Mouse (Mus musculus) left cerebral cortex, postnatal 10 days (tissue): ENCODE measurements around the gene Zfp948. TPM values are rescaled to one million over a fixed set of nuclear protein-coding genes. Genes with fewer than 3 reads are reported as not detected.

Experiments used
- DNase-seq, 2 experiments: peaks; one replicate each; pipeline ENCODE4 v3.0.0; 2021 to 2022; ENCODE audit warnings: low spot score in 2 of 2, mixed read lengths in 1 of 2; ENCODE audit errors: extremely low spot score in 1 of 2
- intact Hi-C: fragments of 180-260 bp; cut with DNase I; formaldehyde crosslinking; loops from one replicate; pipeline ENCODE4 v1.15.1; 2025
- total RNA-seq, 2 experiments: library from RNA; stranded (reverse); gene quantifications; 2 replicates each; pipeline ENCODE4 v1.2.3; 2021

The Zfp948 gene
- total RNA-seq = 10 to 100 TPM; 17.1 to 17.6 TPM

DNA sequence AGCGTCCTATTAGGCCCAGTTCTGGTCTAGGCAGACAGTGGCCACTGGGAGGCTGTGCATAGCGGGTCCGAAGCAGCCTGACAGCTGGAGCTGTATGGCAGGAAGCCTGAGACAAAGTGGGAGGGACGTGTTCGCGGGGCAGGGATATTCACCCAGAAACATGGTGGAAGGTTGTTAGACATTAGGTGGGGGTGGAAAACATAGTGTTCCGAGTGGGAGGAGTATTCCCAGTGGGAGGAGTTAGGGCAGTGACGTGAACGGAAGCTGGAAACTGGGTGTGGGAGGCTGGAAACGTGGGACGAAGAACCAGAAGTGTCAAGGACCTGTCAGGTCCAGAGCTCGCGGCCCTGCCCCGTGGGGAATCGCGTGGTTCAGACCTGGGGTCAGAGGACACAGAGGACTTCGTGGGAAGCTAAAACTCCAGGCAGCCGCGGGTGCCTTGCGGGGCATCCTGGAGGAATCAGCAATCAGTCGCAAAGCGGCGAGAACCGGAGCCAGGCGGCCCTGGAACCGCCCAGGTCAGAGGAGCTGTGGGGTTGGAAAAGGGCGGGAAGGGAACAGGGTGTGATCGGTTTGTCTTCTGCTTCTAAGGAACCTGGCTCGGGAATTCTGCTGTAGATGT lies at the start of gene Zfp948:
TSS of gene Zfp948 (plus strand) at position 281 of the 622 bp plus-strand sequence.
- intact Hi-C loops = no loop called here
- DNase-seq = peak; percentile 80 to 90

DNA sequence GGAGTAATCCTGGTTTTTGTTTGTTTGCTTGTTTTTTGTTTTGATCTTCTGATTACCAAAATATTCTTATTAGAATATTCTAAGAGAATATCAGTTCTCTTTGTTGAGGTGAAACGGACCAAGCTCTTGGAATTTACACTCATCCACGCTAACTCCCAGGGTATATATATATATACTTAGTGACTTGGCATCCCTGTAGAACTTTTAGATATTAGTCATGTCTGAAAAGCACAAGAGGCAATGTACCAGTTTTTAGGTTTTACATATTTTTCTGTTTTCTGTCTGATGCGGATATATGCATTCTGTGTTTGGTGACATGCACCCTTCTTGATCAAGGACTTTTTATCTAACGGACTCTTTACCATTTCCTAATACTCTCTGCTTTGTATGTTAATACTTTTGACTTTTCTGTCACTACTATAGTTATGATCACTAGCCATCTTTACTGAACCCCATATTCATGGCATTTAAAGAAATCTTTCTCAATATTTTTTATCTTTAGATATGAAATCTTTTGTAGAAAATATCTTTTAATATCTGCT lies 49.6 kb upstream of the Zfp948 start:
- intact Hi-C loops = loop anchor here (2.0 to 10.0 kb wide), 3 partner anchors 16 to 245 kb away; partner anchors contain the start of gene Zfp51
- no peak for DNase-seq

DNA sequence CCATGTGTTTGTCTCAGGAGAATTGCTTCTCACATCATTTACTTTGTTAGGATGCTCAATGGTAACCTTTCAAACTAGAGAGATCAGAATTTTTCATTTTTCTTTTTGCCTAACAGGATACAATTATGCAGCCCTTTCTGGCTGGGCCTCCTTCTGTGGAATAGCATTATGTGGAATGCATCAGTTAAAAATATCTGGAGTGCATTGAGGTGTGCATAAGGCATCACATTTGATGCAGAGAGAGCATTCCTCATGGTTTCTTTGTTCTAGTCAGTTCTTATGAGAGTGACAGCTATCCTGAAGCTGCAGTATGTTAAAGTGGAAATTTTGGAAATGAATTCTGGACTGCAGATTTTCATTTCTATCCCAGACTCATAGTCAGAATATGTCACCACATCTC lies 40.5 kb upstream of the Zfp948 start:
- intact Hi-C loops = no loop called here
- no peak for DNase-seq

DNA sequence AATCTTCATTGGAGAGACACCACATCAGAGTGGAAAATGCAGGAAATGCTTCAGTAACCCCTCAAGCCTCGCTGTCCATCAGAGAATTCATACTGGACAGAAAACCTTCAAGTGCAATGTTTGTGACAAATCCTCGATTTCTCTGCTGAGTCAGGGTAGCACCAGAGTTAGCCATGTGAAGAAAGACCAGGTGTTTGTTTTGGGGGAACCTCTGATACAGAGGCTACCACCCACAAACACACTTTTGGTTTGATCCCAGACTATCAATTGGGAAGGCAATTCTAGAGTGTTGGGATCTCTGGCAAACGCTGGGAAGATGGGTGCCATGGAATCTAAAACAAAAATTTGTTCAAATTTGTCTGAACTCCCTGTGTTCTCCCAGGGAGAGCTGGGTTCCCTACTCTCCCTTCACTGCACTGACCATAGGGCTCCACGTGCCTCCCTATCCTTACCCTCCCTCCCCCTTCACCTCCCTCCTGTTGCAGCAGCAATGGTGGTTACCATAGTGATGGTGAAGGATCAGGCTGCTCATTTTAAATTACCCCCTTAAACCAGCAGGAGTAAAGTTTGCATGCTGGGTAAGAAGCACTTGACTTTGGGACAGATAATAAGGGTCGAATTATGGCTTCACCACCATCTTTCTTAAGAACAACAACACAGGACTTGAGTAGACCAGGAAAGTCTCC lies 36.0 kb upstream of the Zfp948 start:
- intact Hi-C loops = no loop called here
- no peak for DNase-seq

DNA sequence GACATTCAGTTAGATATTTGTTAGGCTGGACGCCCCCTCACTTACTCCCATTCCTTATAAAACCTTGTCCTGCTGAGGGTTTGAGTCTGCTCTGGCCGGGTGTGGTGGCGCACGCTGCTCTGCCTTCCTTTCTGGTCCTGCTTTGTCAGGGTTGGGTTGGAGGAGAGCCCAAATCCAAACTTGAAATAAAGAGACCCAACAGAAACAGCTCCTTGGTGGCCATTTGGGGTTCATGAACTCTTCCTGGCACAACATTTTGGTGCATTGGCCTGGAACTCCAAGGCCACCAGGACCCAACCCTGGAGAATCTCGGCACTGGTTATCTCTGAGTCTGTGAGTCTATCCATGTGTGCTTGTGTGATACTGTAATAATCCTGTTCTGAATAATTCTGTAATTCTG lies 35.2 kb upstream of the Zfp948 start:
- intact Hi-C loops = loop anchor here (2.0 kb wide), 1 partner anchor 15 kb away; no protein-coding TSS in a partner anchor
- DNase-seq = peak; percentile 16 to 39

DNA sequence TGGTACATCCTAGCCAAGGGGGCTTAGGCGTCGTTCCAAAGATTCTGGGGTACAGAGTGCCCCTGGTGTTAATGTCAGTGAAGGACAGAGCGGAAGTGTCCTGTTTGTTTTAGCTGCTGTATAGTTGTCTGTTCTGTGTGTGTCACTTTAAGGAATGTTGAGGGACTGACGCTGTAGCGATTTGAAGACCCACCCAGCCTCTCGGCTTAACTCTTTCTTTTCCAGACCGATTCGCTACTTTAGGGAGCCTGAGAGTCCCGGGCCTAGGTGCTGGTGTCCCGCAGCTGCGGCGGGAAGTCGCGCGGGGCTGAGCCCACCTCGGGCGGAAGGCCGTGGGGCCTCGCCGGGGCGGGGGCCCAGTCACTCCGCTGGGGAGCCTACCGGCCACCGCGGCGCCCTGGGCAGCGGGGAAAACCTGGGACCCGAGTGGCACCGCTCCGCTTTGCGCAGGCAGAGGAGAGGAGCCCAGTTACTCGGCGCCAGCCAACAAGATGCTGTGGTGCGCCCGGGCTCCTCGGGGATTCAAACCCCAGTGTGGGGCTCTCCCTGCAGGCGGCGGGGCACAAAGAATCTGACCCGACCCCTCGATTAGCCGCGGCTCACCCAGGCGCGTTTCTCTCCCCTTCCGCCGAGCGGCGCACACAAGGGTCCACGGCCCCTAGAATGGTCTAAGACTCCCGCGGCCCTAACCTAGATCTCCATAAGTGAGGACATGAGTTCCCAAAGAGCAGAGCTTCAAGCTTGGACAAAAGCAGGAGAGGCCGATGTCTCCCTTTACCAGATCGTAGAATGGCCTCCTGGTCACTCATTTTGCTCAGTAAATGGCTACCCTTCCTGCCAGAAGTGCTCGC lies 34.5 kb upstream of the Zfp948 start:
- intact Hi-C loops = loop anchor here (2.0 kb wide), 1 partner anchor 16 kb away; no protein-coding TSS in a partner anchor
- peak; percentile 69 to 83 for DNase-seq

DNA sequence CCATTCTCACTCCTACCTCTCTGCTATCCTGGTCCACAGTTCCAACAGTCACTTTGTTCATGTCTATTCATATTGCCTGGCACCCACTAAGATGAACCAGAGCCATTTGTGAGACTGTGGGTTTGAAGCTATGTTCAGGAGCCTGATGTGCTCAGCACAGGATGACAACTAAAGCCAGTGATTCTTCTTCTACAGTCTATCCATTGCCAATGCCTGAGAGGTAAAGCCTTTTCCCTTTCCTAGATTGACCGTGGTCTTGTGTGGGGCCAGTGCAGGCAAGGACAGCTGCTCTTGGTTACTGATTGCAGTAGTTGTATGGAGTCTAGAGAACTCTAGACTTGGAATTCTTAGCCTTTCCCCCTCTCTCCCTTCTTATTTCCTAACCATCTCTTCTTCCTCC lies 32.8 kb upstream of the Zfp948 start:
- intact Hi-C loops = loop anchor here (2.0 kb wide), 1 partner anchor 17 kb away; no protein-coding TSS in a partner anchor
- DNase-seq = no peak

DNA sequence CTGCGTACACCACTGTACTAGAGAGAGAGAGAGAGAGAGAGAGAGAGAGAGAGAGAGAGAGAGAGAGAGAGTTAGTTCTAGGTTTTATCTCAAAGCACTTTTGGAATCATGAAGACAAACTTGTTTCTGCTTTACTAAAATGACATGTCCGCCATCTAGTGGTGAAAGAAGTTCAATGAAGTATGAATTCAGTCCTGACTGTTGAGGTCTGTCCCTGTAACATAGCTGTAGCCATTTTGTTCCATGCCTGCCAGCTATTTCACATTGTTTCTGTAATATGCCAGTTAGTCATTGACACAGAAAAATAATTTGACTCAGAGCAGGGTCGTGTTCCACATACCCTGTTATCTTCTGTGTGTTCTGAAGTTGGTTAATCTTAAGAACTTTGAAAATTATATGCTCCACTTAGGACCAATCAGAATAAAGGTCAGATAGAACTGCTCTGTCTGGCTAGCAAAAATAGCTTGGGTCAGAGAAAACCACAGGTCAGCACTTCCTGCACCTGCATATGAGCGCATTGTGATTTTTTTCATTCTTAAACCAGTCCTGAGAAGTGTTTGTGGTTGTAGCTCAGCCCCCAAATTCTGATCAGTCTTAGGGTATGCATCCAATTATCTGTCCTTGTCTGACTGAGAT lies 32.2 kb upstream of the Zfp948 start:
- intact Hi-C loops = no loop called here
- DNase-seq = peak; percentile 20 to 84

DNA sequence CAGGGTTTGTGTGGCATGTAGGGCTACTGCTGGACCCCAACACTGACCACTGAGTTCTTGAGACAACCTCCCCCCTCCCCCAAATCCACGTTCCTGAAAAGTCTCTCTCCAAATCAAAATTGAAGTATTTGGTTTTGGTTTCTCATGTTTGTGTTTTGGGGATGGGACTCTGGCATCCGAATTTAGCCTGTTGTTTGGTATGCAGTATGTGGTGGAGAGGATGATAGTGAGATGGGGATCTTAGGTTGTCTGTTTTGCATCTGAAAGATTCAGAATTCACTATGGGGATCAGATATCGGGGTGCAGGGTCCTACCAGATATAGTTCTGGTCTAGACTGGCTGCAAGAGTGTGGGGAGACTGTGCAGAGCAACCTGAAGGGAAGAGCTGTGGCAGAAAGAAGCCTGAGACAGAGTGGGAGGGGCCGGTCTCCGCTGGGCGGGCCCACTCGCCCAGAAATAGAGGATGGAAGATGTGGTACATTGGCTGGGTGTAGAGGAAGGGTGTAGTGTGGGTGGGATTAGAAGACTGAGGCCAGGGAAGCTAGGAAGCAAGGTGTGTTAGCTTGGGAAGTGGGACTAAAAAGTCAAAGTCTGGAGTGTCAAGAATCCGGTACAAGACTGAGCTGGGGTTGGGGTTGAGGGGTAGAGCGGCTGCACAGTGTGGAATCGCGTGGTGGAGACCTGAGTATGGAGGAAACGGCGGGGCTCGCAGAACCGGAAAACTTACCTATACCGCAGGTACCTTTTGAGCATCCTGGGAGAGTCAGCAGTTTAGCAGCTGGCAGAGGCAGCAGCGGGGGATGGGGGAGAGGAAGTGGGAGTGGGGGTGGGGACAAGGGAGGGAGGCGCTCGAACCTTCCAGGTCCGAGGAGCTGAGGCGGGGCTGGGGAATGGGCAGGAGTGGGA lies 31.5 kb upstream of the Zfp948 start, which contains the start of gene Zfp52:
TSS of gene Zfp52 (plus strand) at position 444 of the 906 bp plus-strand sequence.
- intact Hi-C loops = no loop called here
- DNase-seq = peak; percentile 50 to 77

DNA sequence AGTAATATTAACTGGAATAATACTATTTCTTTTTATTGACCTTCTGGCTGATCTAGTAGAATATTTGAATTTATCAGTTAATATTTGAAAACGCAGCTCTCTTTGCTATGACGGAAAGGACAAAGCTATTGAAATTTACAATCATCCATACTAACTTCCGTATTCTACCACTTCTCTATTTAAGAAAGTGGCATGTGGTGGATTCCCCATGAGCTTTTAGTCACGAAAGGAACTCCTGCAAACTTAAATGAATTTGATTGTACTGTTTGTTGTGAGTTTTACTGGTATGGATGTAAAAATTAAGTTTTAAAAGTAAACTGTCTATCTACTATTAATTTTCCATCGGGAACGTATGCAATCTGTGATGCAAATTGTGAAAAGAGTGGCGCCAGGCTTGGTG lies 30.7 kb upstream of the Zfp948 start:
- DNase-seq = no peak
- intact Hi-C loops = no loop called here

DNA sequence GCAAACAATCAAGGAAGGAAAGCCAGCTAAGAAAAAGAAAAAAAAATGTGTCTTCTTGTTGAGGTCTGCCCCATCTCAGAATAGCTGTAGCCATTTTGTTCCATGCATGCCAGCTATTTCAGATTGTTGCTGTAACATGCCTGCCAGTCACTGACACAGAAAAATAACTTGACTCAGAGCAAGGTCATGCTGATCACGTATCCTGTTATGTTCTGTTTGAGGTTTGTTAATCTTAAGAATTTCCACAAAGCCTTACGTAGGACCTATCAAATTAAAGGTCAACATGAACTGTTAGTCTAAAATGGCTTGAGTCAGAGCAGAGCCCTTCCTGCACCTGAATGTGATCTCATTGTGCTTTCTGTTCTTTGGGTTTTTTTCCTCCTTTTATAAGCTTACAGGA lies 30.1 kb upstream of the Zfp948 start:
- intact Hi-C loops = no loop called here
- no peak for DNase-seq

DNA sequence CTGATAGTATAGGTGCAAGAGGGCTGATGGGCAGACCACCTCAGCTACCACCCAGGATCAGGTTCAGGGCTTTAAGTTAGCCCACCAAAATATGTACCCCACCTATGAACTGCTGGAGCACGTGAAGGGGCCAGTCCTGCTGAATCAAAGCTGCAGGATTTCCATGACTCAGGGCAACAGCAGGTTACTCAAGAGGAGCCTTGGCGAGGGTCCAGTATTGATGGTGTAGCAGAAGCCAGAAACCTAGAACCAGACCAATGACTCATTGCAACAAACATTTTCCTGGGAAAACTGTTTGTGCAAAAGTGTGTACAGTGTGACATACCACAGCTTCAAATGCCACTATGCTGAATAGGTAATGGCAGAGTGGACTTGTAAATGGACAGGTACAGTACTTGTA lies 9.0 kb upstream of the Zfp948 start:
- no peak for DNase-seq
- intact Hi-C loops = no loop called here

DNA sequence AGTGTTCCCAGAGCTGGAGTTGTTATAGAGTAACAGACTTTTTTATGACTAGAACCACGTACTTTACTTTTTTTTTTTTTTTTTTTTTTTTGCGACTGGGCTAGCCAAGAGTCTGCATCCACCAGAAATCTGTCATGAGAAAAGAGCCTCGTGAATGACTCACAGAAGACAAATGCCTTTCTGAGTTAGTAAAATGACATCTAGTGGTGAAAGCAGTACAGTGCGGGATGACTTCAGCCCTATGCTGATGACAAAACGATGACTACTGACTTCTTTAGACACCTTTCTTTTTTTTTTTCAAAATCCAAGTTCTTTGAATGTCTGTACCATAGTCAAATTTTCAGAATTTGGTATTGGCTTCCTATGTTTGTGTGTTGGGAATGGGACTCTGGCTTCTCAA lies 588 bp upstream of the Zfp948 start:
- DNase-seq = peak; percentile 33 to 59
- intact Hi-C loops = no loop called here

DNA sequence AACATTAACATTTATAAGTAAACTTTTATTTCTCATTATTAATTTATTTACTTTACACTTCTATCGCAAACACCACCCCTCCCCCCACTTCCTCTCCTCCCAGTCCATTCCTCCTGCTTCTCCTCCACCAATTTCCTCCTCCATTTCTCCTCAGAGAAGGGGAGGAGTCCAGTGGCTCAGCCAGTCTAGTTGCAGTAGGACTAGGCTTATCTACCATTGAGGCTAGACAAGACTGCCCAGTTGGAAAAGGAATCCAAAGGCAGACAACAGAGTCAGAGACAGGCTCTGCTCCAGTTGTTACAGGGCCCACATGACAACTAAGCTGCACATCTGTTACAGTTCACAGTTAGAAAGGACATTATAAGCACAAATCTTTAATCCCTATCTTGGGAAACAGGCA lies 888 bp downstream of the Zfp948 start:
- intact Hi-C loops = no loop called here
- DNase-seq = peak in 1 of 2 experiments; percentile 53

DNA sequence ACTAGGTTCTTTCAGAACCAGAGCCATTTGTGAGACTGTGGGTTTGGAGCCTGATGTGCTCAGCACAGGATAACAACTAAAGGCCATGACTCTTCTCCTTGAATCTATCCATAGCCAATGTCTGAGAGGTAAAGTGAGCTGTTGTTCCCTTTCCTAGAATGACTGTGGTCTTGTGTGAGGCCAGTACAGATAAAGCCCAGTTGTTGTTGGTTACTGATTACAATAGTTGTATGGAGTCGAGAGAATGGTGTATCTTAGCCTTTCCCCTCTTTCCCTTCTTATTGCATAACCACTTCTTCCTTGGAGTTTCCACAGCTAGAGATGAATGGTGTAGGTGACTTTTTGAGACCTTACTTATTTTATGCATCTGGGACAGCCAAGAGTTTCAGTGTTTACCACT lies 12.3 kb downstream of the Zfp948 start:
- intact Hi-C loops = loop anchor here (10.0 kb wide), 1 partner anchor 614 kb away; no protein-coding TSS in a partner anchor
- no peak for DNase-seq

DNA sequence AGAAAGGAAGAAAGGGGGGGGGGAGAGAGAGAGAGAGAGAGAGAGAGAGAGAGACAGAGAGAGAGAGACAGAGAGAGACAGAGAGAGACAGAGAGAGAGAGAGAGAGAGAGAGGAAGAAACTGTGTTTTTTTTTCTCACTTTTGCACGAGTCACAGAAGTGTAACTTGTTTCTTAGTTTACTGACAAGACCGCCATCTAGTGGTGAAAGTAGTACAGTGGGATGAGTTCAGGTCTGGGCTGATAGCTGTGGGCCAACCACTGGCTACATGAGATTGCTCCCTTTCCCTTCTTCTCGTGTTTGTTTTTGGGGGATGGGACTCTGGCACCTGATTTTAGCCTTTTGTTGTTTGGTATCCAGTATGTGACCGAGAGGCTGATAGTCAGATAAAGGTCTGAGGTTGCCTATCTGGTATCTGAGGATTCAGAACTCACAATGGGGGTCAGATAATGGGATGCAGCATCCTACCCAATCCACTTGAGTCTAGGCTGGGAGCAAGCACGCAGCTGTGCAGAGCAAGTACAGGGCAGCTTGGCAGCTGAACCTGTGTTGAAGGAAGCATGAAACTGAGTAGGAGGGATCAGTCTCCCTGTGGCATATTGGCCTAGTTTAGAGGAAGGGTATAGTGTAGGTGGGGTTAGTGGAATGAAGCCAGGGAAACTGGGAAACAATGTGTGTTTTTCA lies 12.8 kb downstream of the Zfp948 start:
- intact Hi-C loops = loop anchor here (10.0 kb wide), 1 partner anchor 615 kb away; no protein-coding TSS in a partner anchor
- peak; percentile 11 to 47 for DNase-seq

DNA sequence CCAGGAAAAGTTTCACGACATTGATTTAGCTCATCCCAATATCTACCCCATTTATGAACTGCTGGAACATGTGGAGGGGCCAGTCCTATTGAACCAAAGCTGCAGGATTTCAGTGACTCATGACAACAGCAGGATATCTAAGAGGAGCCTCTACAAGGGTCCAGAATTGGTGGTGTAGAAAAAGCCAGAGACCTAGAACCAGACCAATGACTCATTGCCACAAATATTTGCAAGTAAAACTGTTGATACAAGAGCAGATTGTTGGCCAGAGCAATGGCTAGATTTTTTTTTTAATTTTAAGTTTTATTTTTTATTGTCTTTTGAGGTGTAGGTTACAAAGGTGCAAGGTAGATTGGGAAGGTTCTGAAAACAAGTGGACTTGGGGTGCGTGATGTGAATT lies 18.7 kb downstream of the Zfp948 start:
- no peak for DNase-seq

More for the DNA sequence above, 18.7 kb downstream of the Zfp948 start:
- intact Hi-C loops = no loop called here
